Mouse (Mus musculus) adipocyte (in vitro differentiated cells): ENCODE data around the gene Opa1.

Experiments used
- DNase-seq: peaks from one replicate; pipeline ENCODE4 v3.0.0-alpha.2; 2016; ENCODE audit warnings: low spot score

Gene Opa1

DNA sequence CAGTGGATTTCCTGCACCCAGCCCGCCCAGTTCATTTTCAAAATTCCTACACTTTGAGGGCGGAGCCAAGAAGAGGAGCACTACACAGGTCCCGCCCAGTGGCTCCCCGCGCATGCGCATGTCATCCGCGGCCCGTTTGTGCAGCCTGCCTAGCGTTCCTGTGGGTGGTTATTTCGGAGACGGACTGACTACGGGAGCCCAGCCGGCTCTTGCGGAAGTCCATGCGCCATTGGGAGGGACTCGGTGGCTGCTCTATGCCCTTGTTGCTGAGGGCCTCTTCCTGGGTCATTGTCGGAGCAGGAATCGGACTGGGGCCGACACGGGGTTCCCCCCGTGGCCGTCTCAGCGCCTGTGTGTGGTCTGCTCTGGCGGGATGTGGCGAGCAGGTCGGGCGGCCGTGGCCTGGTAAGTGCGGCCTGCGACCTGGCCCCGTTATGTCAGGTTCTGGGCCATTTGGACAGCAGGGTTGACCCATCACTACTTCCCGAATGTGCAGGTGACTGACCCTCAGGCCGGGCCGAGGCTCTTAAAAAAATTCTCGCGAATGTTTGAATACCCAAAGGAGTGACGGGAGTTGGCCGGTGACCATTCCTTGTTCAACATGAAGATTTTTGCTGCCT is at the start of gene Opa1:
TSS of gene Opa1 (plus strand) at position 168 of the 620 bp plus-strand sequence.
- peak; percentile 99 for DNase-seq

DNA sequence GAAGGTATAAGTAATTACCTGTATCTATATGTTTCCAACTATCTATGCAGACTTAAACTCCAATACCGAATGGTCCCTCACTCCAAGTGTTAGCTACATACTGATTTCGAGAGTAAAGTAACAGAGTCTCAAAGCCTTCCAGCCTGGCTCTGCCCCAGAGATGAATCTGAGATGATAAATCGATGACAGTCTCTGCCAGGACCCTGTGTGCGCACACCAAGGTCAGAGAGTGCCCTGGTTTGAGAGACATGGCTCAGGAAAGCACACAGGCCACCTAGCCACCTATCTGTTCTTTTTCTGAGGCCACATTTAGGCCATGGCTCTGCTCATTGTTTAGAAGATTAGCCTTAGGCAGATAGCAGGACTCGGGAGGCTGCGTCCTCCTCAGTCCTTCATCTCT is 45.5 kb upstream of the Opa1 start:
- DNase-seq: no peak

DNA sequence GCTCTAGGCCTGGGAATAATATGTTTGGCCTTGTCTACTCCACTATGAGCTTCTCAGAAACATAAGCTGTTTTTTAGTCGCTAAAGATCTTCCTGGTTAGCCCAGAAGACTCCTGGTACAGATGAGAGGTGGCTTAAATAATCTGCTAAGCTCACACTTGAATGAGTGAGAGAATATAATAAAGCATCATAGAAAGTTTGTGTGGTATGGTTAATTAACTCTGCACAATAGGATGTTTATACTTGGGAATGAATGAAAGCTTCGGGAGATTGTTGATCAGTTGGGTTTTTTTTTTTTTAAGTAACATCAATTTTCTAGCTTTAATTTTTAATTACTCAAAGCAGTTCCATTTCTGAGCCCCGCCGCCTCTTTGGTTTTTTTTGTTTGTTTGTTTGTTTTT is 43.3 kb upstream of the Opa1 start:
- no peak for DNase-seq

DNA sequence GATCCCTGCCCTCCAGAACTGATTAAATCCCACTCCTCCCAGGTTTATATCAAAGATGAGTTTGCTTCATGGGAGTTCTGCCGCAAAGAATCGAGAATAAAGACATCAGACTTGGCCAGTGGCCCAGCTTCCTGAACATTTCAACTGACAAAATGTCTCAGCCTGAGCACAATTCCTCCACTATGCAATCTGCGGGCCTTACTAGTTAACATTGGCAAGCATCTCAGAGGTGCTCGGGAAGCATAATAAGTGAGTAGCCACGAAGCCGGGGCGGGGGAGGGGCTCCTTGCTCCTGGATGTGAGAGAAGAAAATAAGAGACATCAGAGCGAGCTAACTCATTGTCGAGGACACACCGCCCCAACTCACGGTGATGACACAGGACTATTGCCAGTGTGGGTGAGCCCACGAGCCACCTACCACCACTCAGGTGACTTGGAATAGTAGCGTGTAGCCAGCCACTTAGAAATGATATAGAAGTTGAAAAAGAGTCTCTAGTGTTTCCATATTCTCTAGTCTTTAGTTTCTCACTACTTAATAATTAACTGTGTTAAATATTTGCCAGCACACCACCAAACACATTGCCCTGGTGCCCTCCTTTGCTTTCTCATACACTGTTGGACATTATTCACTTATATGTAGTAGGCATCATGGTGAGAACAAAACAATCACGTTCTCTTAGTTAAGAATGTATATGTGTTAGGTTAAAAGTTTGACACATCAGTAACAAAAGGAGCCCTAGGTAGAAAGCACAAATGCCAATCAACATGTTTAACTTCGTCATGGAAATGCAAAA is 42.5 kb upstream of the Opa1 start:
- DNase-seq: no peak

DNA sequence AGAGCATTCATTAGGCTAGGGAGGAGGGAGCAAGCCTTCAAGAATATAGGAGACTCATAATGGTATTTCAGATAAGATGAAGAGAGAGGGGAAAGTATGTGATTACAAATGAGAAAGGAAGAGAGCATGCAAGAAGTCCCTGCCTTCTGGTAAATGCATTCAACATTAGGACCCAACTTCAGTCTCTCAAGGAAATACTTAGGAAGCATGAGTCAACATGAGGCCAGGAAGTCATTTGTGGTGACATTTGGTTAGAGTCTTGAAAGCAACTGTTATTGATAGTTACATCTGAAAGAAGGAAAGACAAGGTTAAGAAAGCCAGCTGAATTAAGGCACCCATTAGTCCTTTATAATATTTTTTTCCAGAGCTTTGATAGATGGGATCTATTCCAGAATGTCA is 39.2 kb upstream of the Opa1 start:
- no peak for DNase-seq

DNA sequence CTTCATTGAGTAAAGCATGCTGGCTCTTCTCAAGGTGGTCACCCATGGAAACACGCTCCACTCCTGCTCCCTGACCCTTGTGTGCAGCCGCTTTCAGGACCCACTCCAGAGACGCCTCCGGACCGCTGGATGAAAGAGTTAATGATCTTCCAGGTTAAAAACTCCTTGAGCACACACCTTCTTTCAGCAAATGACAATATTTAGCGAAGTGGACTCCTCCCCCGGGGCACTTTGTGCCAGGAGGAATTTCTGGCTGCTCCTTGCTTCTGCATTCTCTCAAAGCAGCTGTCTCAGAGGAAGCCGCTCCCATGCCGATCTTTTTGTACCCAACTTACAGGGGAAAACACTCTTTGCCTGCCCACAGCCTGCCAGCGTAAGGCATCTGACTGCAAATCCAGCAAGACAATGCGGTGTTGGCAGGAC is 37.9 kb upstream of the Opa1 start:
- no peak for DNase-seq

DNA sequence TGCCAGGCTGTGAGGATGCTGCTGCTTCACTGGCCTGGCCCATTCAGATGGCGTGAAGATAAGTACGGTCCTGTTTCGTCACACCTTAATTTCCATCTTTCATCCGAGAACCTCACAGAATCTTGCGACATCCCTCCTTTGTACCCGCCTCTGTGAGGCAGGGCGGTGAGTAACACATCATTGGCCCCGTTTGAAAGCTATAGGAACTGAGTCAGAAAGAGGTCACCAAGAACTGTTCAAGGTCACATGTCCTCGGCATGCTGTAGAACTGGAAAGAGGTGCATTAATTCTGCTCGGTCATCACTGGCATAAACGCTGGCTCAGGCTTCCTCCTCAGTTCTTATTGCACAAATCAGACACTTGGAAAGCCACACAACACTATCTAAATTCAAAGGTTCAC is 34.3 kb upstream of the Opa1 start, which contains the start of gene Atp13a4:
TSS of gene Atp13a4 (minus strand) at position 36 of the 400 bp plus-strand sequence.
- no peak for DNase-seq

DNA sequence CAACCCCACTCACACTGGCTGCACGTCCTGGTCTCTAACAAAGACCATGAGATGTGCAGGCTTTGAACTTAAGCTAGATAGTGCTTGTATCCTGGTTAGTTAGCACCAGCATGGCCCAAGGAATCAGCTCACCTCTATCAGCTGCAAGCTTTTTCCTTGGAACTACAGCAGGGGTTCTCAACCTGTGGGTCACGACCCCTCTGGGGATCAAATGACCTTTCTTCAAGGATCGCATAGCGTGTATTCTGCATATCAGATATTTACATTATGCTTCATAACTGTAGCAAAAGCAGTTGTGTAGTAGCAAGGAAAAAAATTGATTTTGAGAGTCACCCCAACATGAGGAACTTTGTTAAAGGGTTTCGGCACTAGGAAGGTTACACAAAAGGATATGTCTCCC is 19.5 kb upstream of the Opa1 start:
- DNase-seq: no peak

DNA sequence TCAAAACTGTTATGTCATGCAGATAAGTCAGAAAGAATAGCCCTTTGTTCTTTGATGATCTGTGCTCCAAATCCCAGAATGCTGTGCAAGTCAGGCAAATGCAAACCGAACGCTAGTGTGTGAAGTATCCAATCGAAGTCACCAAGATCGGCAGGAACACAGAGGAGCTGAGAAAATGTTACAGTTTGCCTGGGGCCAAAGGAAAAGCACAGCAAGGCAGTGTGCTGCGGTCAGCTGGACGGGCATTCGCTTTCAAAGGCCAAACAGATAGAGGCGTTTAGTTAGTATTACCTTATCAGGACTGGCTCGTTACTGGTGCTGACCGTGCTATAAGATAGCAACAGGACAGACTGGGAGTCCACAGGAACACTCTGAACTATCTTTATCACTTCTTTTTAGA is 18.7 kb upstream of the Opa1 start:
- DNase-seq: no peak

DNA sequence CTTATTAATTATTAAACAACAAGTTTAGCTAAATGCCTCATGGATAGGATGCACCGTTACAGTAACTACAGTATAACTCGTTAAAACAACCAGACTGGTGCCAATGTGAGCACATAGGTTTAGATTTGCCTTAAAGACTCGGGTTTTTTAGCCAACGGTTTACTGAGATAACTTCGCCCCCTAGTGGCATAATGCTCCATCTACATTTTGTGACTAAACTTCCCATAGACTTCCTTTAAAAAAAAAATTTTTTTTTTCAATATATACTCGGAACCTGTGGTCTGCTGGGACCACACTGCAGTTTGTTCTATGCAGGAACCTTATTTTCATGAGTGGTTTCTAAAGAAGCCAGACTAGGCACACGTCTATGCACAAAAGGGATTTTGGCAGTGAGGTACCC is 18.3 kb upstream of the Opa1 start:
- peak; percentile 80 for DNase-seq

DNA sequence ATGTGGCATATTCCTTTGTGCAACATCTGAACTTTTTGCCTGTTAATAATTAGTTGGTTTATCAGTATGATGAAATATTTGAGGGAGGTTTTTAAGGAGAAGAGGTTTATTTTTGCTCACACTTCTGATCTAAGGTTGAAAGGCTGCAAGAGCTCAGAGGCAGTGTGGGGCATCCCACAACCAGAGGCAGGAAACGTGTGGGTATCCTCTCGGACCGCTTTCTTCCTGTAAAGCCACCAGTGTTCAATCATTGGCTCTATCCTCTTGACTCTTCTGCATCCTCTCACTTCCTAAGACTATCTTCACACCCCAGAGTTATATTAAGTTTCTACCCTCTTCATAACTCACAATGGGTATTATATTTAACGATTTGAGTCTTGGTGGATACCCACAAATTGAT is 5.1 kb upstream of the Opa1 start:
- no peak for DNase-seq

DNA sequence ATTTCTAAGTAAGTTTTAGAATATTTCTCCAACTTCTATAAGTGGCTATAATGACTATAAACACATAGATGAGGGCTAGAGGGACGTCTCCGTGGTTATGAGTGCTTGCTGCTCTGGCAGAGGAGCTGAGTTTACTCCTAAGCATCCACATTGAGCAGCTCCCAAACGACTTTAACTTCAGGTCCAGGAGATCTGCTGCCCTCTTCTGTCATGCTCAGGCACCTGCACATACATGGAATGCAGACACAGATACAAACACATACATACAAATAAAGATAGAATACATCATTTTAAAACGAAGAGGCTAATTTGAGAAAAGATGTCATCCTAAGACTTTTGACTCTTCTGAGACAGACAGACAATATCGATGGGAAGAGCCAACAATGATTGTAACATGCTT is 3.5 kb upstream of the Opa1 start:
- DNase-seq: peak; percentile 19

DNA sequence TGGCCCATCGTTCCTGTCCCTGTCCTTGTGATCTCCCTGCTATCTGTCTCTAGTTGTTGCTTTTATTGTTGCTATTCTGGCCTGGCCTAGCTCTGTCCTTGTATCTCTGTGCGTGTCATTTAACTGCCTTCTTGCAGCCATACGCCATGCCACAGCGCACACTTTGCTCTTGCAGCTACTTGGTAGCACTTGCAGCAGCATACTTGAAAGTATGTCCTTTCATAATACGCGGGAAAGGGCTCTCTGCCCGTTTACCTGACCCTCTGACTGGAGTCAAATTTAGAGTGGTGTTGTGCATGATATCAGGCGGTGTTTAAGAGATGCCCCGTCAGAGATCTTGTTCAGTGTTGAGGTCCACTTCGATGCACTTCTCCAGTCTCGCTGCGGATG is 648 bp downstream of the Opa1 start:
- DNase-seq: no peak

DNA sequence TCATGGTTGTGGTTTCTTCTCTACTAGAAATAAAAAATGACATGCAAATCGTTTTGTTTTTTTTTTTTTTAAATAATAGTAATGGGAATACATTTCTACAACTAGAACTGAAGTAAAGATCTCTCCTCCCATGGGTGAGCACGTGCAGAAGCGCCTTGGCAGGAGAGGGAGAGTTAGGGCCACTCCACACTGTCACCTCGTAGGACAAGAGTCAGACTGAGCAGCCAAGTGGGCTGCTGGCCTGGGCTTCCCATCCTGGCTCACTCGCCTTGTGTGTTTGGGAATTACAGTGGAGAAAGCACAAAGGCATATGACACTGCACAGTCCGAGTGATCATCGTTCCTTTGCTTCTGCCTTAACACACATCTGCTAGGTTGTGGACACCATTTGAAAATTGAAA is 13.0 kb downstream of the Opa1 start:
- DNase-seq: no peak

DNA sequence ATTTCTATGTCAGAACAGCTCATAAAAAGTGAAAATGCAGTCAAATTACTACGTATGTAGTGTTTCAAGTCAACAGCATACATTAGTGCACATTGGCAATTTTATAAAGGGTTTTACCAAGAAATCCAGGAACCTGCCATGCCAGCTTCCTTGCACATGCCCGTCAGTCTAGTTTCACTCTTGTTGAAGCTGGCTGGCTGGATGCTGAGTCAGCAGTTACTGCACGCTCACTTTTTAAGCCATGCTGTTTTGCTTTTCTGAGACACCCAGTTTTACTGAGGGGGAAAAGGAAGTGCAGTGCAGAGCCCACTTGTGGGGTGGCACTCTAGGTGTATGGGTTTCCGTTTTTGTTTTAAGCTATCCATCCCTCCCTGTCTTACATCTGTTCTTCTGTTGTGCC is 18.0 kb downstream of the Opa1 start:
- no peak for DNase-seq

DNA sequence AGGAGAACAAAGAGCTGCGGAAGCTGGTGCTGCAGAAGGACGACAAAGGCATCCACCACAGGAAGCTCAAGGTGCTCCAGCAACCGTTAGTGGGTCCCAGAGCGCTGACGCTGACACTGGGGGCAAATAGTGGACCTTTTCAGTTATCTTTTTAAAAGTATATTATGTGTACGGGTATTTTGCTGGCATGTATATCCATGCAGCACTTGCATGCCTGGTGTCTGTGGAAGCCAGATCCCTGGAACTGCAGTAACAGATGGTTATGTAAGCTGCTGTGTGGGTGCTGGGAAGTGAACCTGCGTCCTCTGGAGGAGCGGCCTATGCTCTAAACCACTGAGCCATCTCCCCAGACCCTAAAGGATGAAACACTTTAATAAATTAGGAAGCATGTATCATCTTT is 26.4 kb downstream of the Opa1 start:
- DNase-seq: no peak

DNA sequence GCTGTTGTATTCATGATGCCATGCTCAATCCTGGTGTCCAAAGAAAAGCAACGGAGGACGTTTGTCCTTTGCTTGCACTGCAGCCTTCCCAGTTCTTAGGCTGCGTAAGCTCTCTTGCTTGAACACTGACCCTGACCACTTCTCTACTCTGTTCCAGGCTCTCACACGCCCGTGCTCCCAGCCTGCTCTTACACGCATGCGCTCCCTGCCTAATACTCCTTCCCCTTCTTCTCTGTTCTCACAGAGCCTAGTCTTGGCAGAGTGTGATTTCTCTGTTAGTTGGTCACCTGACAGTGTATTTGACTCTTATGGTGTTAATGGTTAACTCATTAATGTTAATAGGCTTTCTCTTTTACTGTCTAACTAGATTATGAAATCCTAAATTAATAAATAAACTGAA is 28.0 kb downstream of the Opa1 start:
- no peak for DNase-seq

DNA sequence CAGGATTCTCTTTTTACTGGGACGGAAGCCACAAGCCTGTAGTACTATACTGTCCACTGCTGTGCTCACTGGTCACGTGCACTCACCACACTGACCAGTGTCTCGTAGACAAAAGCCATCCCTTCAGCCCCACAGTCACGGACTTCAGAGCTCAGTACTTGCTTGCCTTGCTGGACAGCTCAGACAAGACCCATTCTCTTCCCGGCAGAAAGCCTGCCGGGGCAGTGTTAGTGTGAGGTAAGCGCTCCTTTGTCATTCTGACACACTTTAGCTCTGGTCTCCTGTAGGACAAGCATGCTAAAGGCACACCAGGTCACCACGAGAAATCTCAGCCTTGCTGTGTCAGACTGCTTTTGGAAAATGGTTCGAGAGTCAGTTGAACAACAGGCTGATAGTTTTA is 35.6 kb downstream of the Opa1 start:
- DNase-seq: no peak

DNA sequence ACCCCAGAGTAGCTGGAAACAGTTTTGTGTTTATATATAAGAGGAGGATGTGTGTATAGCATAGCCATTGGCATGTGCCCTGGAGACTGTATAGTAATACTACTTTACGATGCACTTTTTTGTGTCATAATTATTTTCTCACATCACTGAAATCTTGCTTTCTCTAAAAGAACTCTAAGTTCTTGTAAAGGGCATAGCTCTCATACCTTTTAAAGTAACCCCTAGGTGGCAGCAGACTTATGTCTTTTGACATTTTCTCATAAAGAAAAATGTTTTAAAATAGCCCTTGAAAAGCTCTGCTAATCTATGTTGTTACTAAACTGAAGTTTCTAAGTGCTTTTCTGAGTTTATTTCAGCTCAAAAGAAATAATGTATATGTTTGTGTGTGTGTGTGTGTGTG is 49.9 kb downstream of the Opa1 start:
- DNase-seq: peak; percentile 67

DNA sequence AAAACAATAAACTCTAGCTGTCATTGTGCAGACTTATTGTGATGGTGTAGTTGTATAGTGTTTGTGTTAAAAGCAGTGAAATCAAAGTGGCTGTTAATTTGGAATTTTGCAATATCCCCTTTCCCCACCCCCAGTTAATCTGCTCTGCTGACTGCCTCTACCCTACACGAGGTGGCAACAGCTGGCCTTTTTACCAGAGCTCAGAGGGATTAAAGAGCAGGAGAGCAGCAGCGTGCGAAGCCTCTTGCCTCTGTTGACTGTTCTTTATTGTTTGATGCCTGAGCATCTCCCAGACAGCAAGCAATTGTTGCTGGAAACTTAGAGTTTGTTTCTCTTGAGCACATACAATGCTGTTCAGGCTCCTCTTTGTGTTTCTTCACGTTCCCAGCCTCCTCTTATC is 56.6 kb downstream of the Opa1 start:
- DNase-seq: no peak

DNA sequence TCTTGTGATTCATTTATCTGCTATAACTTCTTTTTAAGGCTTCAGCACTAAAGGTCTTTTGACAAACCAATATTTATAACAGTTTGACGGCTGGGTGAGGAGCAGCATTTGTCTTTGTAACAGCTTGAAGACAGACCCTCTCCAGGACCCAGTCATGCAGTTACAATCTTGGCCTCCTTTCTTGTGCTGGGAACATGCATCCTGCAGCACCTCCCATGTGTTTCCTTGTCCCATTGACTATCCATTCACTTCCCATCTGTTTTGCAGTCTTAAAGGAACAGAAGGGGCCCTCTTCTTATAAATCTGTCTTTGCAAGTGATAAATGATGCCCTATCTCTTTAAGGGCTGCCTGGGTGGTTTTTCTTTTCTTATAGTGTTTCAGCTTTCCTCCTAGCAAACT is 63.2 kb downstream of the Opa1 start:
- DNase-seq: no peak

DNA sequence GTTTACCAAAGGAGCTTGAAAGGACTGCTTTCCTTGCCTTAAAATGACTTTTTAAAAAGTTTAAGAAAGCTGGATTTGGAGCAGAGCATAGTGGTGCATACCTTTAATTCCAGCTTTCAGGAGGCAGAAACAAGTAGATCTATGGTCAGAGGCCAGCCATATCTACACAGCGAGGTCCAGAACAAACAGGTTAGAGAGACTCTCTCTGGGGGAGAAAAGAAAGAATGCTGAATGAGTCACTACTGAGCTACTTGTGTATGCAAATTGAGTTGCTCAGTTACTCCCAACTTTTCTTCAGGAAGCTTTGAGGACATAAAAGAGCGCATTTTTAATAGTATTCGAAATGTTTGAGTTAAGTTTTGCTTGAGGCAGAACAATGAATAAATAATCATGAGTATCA is 65.7 kb downstream of the Opa1 start:
- DNase-seq: no peak

DNA sequence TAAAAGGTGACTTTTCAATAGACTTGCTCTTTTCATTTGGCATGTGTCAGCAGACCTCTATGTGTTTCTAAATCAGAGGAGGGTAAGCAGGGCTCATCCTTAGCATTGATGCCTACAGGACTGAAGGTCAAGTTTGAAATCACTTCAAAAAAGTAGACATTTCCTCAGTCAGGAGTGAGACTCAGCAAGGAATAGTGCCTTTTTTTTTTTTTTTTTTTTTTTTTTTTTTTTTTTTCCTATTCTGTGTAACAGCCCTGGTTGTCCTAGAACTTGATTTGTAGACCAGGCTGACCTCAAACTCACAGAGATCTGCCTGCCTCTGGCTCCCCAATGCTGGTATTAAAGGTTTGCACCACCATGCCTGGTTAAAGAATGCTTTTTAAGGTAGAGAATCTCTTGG is 67.1 kb downstream of the Opa1 start:
- no peak for DNase-seq
